Mouse (Mus musculus) intestine, embryonic 15.5 days (tissue): ENCODE results near the gene Ankrd63. TPM values are rescaled to one million over a fixed set of nuclear protein-coding genes. Genes with fewer than 3 reads are reported as not detected.

Source experiments
- ATAC-seq: fragments of 200-750 bp; cut with Nextera tagmentation; 2 replicates; pipeline ENCODE4 v1.8.0; 2017; ENCODE audit warnings: moderate TSS enrichment, moderate library complexity
- H3K27ac ChIP-seq: fragments of 300-500 bp; sonication (generic); 2 replicates; pipeline ENCODE4 v1.5.1; 2015; ENCODE audit warnings: mild to moderate bottlenecking, inconsistent platforms
- H3K27me3 ChIP-seq: fragments of 300-500 bp; sonication (generic); replicated peaks from 2 replicates; pipeline ENCODE4 v1.6.1; 2015; ENCODE audit warnings: inconsistent platforms
- H3K36me3 ChIP-seq: fragments of 300-500 bp; sonication (generic); 2 replicates; pipeline ENCODE4 v1.6.1; 2015; ENCODE audit warnings: inconsistent platforms
- H3K4me1 ChIP-seq: fragments of 300-500 bp; sonication (generic); replicated peaks from 2 replicates; pipeline ENCODE4 v1.6.1; 2015; ENCODE audit warnings: inconsistent platforms
- H3K4me2 ChIP-seq: fragments of 300-500 bp; sonication (generic); replicated peaks from 2 replicates; pipeline ENCODE4 v1.6.1; 2015; ENCODE audit warnings: mild to moderate bottlenecking, inconsistent platforms
- H3K4me3 ChIP-seq: fragments of 300-500 bp; sonication (generic); replicated peaks from 2 replicates; pipeline ENCODE4 v1.5.1; 2015; ENCODE audit warnings: inconsistent platforms
- H3K9ac ChIP-seq: fragments of 300-500 bp; sonication (generic); 2 replicates; pipeline ENCODE4 v1.6.1; 2015; ENCODE audit warnings: inconsistent platforms
- H3K9me3 ChIP-seq: fragments of 300-500 bp; sonication (generic); 2 replicates; pipeline ENCODE4 v1.6.1; 2016; ENCODE audit warnings: inconsistent platforms
- WGBS: fragments of 180-500 bp; shearing (Covaris S2); methylation state at CpG from one replicate; pipeline ENCODE4 v1.1.7; 2015; 5-methylcytosine and 5-hydroxymethylcytosine counted together
- polyA plus RNA-seq: library from polyadenylated mRNA; unstranded; fragments of >200 nt; fragmentation: Nextera tagmentation; extraction: Ambion mirVana; gene quantifications from 2 replicates; pipeline ENCODE4 v1.2.1, GENCODE M21; 2015

The Ankrd63 gene
- polyA plus RNA-seq, 1 experiment from 2014 or later = 0.30 TPM

DNA sequence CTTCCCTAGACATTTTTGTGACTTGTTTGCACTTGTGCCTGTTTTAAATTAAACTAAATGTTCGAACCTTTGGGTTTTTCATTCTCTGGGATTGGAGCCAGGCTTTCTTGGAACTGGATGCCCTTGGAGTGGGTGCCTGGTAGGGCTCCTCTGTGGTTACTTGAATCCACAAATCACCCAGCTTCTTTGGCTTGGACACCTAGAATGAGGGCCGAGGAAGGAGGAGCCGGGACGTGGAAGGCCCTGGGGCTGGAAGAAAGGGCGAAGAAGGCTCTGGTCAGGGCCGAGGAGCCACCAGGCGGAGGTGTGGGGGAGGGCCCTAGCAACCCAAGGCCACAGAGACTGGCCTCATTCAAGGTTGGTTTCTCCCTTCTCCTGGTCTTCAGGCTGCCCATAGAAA is 5.8 kb downstream of the Ankrd63 start:
- Histone ChIP-seq H3K9me3 (no peaks in the 10 kb centered on the region), H3K27me3 (peaks cover 25% of the 10 kb centered on the region), H3K9ac (no peak overlapping the region), H3K27ac (no peak overlapping the region), H3K36me3 (no peaks in the 10 kb centered on the region), H3K4me1 (peaks cover 33% of the 10 kb centered on the region), H3K4me3 (no peak overlapping the region), H3K4me2 (no peak overlapping the region)
- no peak for ATAC-seq
- WGBS = 34% methylated on average over 7 of the region's 7 CpGs

DNA sequence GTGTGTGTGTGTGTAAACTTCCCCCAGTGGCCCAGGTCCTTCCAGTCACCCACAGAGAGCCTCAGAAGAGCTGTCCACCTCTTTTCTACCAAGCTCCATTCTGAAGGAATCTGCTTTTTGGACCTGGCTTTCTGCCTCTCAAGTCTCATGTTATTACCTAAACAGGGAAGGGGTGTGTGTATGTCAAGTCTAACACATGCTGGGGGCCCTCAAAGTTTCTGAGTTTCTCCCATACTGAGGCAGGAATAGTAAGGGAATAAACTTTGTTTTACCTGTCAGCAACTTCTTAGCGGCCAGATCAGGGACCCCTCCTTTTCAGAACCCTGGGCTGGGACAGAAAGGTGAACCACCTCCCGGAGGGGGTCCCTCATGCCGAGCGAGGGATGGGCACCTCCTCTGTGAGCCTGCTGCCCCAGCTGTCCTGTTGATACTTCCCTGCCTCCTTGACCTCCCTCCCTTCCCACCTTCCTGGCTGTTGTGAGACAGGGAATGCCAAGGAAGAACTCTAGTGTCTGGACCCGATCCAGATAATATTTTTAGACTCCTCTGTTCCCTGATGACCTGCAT is 6.4 kb downstream of the Ankrd63 start:
- no peak for ATAC-seq
- peaks cover 27% of the 10 kb centered on the region for H3K4me1 ChIP-seq
- H3K36me3 ChIP-seq = no peaks in the 10 kb centered on the region
- no peak overlapping the region for H3K4me2 ChIP-seq
- WGBS = 44% methylated on average over 5 of the region's 5 CpGs
- H3K27me3 ChIP-seq = peaks cover 19% of the 10 kb centered on the region
- no peak overlapping the region for H3K4me3 ChIP-seq
- H3K9me3 ChIP-seq = no peaks in the 10 kb centered on the region
- no peak overlapping the region for H3K9ac ChIP-seq
- no peak overlapping the region for H3K27ac ChIP-seq

DNA sequence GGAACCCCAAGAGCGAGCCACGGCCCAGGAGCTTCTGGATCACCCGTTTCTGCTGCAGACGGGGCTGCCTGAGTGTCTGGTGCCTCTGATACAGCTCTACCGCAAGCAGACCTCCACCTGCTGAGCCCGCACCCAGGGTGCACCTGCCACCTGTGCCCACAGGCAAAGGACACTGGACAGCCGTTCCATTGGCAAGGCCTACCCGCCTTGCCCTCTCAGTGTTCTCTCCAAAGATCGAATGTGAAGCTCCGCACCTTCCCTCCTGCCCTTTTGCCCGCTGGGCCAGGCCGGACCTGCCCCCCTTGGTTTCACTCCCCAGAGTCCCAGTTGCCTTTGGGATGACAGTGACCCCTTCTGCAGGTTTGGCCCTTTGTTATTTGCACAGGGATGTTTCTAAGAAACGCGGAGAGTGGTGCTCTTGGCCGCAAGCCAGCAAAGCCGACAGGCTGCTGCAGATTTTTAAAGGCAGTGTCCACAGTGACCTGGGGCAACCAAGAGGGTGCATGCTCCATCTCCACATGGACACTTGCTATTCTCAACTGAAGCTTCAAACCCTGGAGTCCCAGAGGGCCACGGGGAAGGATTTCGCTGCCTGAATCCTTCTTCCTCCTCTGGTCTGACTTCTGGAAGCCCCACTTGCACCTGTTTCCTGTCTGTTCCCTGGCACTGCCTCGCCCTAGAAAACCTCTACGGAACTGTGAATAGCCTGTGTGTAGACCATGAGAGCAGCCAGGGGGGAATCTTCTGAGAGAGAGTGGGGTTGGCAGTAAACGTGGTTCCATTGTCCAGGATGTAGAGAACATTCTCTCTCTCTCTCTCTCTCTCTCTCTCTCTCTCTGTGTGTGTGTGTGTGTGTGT is 7.1 kb downstream of the Ankrd63 start:
- Histone ChIP-seq H3K4me2 (no peak overlapping the region), H3K9me3 (no peaks in the 10 kb centered on the region), H3K27me3 (peaks cover 12% of the 10 kb centered on the region), H3K4me1 (peaks cover 24% of the 10 kb centered on the region), H3K9ac (no peak overlapping the region), H3K36me3 (no peaks in the 10 kb centered on the region), H3K4me3 (no peak overlapping the region), H3K27ac (no peak overlapping the region)
- no peak for ATAC-seq
- WGBS = 47% methylated on average over 21 of the region's 21 CpGs

DNA sequence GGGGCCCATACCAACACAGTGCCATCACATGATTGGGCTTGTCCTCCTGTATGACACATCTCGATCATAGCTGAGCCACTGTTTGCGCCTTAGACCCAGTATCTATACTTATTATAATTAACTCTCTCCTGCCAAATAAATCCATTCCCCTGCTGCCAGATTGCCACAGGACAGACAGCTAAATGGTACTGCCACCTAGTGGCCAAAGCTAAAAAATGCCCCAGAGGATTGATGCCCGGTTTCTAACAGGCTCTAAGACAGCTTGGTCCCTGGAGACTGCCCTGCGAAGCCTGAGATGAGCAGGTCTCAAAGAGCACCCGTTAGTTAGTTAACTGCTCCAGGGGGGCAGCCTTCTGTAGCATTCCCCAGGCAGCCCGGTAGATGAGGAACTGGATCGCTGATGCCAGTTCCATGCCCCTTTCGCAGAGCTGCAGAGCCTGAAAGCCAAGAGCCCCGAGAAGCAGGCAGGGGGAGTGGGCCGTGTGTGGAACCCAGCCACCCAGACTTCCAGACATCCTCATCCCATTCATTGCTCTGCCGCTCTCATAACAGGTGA is 8.0 kb downstream of the Ankrd63 start:
- peaks cover 22% of the 10 kb centered on the region for H3K4me1 ChIP-seq
- no peaks in the 10 kb centered on the region for H3K36me3 ChIP-seq
- H3K4me3 ChIP-seq = no peak overlapping the region
- H3K27ac ChIP-seq = no peak overlapping the region
- no peaks in the 10 kb centered on the region for H3K9me3 ChIP-seq
- H3K9ac ChIP-seq = no peak overlapping the region
- peaks cover 3% of the 10 kb centered on the region for H3K27me3 ChIP-seq
- WGBS = 37% methylated on average over 11 of the region's 11 CpGs
- no peak for ATAC-seq
- no peak overlapping the region for H3K4me2 ChIP-seq

DNA sequence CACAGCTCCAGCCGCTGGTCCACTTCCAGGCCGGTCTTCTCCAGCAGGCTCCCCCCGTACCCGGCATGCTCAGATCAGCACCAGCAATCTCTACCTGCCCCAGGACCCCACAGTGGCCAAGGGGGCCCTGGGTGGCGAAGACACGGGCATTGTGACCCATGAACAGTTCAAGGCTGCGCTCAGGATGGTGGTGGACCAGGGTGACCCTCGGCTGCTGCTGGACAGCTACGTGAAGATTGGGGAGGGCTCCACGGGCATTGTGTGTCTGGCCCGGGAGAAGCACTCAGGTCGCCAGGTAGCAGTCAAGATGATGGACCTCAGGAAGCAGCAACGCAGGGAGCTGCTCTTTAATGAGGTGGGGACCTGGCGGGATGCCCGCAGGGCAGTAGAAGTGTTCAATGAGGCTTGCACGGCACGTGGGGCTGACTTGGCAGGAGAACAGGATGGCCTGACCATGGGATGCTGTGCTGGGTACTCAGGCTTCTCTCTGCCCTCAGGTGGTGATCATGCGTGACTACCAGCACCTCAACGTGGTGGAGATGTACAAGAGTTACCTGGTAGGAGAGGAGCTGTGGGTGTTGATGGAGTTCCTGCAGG is 10.3 kb downstream of the Ankrd63 start:
- peaks cover 15% of the 10 kb centered on the region; the same call in 1 of the 2 replicates for H3K4me1 ChIP-seq
- WGBS = 80% methylated on average over 19 of the region's 19 CpGs
- no peak overlapping the region for H3K4me3 ChIP-seq
- no peak overlapping the region for H3K9ac ChIP-seq
- no peaks in the 10 kb centered on the region for H3K27me3 ChIP-seq
- no peak overlapping the region for H3K4me2 ChIP-seq
- H3K9me3 ChIP-seq = no peaks in the 10 kb centered on the region
- ATAC-seq = no peak
- H3K36me3 ChIP-seq = no peaks in the 10 kb centered on the region
- H3K27ac ChIP-seq = no peak overlapping the region

DNA sequence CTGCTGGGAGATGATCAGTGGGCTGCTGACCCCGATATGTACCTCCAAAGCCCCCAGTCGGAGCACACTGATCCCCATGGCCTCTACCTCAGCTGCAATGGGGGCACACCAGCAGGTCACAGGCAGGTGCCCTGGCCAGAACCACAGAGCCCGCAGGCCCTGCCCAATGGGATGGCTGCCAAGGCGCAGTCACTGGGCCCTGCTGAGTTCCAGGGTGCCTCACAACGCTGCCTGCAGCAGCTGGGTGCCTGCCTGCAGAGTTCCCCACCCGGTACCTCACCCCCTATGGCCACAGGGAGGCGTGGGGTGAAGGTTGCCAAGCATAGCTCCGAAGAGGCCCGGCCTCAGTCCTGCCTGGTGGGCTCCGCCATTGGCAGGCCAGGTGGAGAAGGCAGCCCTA is 13.9 kb downstream of the Ankrd63 start:
- WGBS = 81% methylated on average over 10 of the region's 10 CpGs
- Histone ChIP-seq H3K27me3 (no peaks in the 10 kb centered on the region), H3K9me3 (no peaks in the 10 kb centered on the region), H3K27ac (no peak overlapping the region), H3K4me3 (no peak overlapping the region), H3K9ac (no peak overlapping the region), H3K36me3 (no peaks in the 10 kb centered on the region), H3K4me1 (no peaks in the 10 kb centered on the region), H3K4me2 (no peak overlapping the region)
- no peak for ATAC-seq

DNA sequence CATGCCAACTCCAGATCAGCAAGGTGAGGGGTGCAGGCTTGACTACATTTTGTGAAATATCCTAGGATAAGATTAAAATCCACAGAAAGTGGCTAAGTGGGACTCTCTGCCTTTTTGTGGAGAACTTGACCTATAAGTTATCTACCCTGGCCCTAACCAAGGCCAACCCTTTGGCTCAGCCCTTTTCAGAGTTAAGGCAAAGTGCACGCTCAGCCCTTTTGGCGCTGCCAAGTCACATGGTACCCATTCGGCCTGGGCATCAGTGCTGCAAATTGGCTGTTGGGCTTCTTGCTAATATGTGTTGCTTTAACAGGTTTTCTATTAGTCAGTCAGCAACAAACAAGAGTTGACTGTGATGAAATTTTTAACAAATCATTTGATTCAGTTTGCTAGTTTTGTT is 16.0 kb downstream of the Ankrd63 start:
- H3K27me3 ChIP-seq = no peaks in the 10 kb centered on the region
- H3K27ac ChIP-seq = no peak overlapping the region
- H3K4me1 ChIP-seq = no peaks in the 10 kb centered on the region
- H3K9ac ChIP-seq = no peak overlapping the region
- 92% methylated on average over 3 of the region's 3 CpGs for WGBS
- no peak overlapping the region for H3K4me3 ChIP-seq
- no peaks in the 10 kb centered on the region for H3K9me3 ChIP-seq
- H3K36me3 ChIP-seq = no peaks in the 10 kb centered on the region
- ATAC-seq = no peak
- no peak overlapping the region for H3K4me2 ChIP-seq

DNA sequence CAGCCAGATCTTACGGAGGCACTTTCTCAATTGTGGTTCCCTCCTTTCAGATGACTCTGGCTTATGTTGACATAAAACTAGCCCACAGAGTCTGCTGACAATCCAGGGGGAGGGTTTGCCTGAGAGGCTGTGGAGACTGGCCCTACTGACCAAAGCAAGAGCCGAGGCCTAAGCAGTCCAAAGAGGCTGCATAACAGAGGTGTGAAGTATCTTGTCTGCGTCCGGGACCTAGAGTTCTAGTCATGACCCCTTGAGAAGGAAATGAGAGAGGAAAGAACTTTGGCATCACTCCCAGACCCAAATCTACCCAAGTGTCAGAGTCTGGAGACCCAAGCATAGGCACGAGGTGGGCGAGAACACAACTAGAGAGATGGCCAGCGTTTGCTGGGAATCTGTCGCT is 17.1 kb downstream of the Ankrd63 start:
- H3K4me3 ChIP-seq = no peak overlapping the region
- no peaks in the 10 kb centered on the region for H3K36me3 ChIP-seq
- no peak overlapping the region for H3K4me2 ChIP-seq
- no peak for ATAC-seq
- H3K27me3 ChIP-seq = no peaks in the 10 kb centered on the region
- H3K9ac ChIP-seq = no peak overlapping the region
- WGBS = 59% methylated on average over 8 of the region's 8 CpGs
- H3K27ac ChIP-seq = no peak overlapping the region
- no peaks in the 10 kb centered on the region for H3K9me3 ChIP-seq
- no peaks in the 10 kb centered on the region for H3K4me1 ChIP-seq

DNA sequence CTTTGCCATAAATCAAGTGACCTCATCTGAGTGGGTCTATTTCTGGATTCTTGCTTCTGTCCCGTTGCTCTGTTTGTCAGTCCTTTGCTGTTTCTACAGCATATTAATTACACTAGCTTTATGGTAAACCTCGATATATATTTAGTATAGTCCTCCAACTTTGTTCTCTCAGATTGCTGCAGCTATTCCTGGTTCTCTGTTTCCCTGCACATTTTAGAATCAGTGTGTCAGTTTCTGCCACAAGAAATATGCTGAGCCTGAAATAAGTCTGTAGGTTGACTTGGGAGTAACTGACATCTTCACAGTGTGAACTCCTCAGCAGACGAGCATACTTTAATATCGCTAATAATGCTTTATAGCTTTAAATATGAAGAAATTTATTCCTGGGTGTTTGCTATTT is 18.7 kb downstream of the Ankrd63 start:
- no peak for ATAC-seq
- H3K36me3 ChIP-seq = no peaks in the 10 kb centered on the region
- H3K27ac ChIP-seq = no peak overlapping the region
- no peaks in the 10 kb centered on the region for H3K27me3 ChIP-seq
- no peaks in the 10 kb centered on the region for H3K4me1 ChIP-seq
- no peak overlapping the region for H3K9ac ChIP-seq
- H3K4me3 ChIP-seq = no peak overlapping the region
- no peaks in the 10 kb centered on the region for H3K9me3 ChIP-seq
- H3K4me2 ChIP-seq = no peak overlapping the region
- WGBS = 79% methylated on average over 4 of the region's 4 CpGs

DNA sequence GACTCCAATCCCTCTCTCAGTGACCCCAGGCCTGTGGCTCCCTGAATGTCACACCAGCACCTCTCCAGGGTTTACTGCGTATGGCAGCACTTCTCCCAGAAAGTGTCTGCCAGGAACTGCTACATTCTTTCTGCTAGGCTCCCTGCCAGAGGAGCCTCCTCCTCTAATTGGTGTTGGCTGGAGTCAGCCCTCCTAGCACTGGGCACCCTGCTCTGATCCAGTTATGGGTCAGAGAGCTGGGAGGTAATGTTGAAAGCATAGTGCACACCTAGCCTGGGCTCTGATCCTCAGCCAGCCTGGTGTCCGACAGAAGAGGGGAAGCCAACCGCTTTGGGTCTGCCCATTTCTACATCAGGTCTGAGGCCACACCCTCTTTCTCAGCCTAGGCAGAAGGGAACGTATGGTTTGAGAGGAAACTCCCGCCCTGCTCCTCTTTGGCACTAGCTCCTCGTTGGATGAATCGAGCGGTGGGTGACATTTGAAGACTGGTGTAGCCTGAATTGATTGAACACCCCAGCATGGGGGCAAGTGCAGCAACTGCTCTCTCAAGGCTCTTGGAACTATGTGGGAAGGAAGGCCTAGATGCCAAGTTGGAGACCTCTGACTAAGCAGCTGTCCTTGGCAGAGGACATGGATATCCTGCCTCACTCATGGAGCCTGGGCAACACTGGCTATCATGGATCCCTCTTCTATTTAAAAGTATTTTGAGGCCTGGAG is 21.1 kb downstream of the Ankrd63 start:
- no peak for ATAC-seq
- H3K27me3 ChIP-seq = peaks cover 7% of the 10 kb centered on the region
- no peak overlapping the region for H3K4me3 ChIP-seq
- WGBS = 53% methylated on average over 8 of the region's 8 CpGs
- no peaks in the 10 kb centered on the region for H3K36me3 ChIP-seq
- no peaks in the 10 kb centered on the region for H3K9me3 ChIP-seq
- H3K27ac ChIP-seq = no peak overlapping the region
- no peak overlapping the region for H3K4me2 ChIP-seq
- peaks cover under 1% of the 10 kb centered on the region for H3K4me1 ChIP-seq
- no peak overlapping the region for H3K9ac ChIP-seq

DNA sequence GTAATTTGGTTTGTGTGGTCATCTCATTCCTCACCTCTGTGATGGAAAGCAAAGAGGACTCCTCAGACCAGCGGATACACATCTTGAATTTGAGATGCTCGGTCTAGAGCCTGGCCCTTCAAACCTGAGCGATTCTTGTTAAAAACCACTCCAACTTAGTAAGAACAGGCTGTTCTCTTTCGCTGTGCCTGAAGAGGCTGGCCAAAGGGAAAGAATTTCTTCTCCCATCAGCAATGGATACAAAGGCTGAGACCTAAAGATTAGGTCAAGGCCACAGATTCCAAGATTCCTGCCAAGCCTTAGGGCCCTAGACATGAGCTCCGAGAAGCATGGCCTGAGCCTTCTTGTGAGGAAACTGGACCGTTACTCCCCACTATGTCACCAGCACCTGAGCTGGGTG is 22.8 kb downstream of the Ankrd63 start:
- Histone ChIP-seq H3K4me2 (no peak overlapping the region), H3K9ac (no peak overlapping the region), H3K27me3 (peaks cover 24% of the 10 kb centered on the region), H3K4me1 (peaks cover 11% of the 10 kb centered on the region), H3K36me3 (no peaks in the 10 kb centered on the region), H3K9me3 (no peaks in the 10 kb centered on the region), H3K27ac (no peak overlapping the region), H3K4me3 (no peak overlapping the region)
- ATAC-seq = no peak
- WGBS = 92% methylated on average over 6 of the region's 6 CpGs

DNA sequence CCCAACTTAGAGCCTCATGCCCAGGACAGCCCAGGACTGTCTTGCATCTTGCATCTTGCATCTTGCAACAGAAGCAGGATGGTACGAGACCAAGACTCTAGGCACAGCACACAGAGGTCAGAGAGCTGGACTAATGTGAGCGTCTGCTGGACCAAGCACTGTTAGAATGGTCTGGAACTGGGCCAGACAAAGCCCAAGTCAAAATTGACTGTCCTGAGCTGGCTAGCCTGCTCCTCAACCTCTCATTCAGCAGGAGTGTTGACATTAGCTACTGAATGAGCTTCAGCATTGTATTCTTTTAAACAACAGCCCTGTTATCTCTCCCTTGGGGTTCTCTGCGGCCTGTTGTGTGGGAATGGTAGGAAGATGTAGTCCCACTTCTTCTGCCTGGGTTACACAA is 24.2 kb downstream of the Ankrd63 start:
- 70% methylated on average over 3 of the region's 3 CpGs for WGBS
- Histone ChIP-seq H3K9me3 (no peaks in the 10 kb centered on the region), H3K4me3 (no peak overlapping the region), H3K9ac (no peak overlapping the region), H3K4me2 (no peak overlapping the region), H3K27me3 (peaks cover 35% of the 10 kb centered on the region), H3K4me1 (peaks cover 11% of the 10 kb centered on the region), H3K36me3 (no peaks in the 10 kb centered on the region), H3K27ac (no peak overlapping the region)
- ATAC-seq = no peak
